Mouse (Mus musculus) CH12.LX (cell line): ENCODE measurements around the gene Arhgef40. TPM values are rescaled to one million over a fixed set of nuclear protein-coding genes. Genes with fewer than 3 reads are reported as not detected.

Experiments used
- DNase-seq: peaks from one replicate; pipeline ENCODE4 v3.0.0-alpha.2; 2013; ENCODE audit errors: extremely low read depth
- H3K27ac ChIP-seq: 2 replicates; pipeline ENCODE4 v1.5.1; 2012; ENCODE audit warnings: low read depth, mild to moderate bottlenecking, control low read depth, moderate library complexity; ENCODE audit not compliant: insufficient read depth
- H3K27me3 ChIP-seq: replicated peaks from 2 replicates; pipeline ENCODE3; 2012; ENCODE audit warnings: inconsistent platforms
- H3K36me3 ChIP-seq, 2 experiments: replicated peaks in 1 of 2; 2 replicates each; pipeline versions ENCODE3 to v1.6.1; 2012; ENCODE audit warnings: inconsistent platforms in 1 of 2, low read length in 1 of 2, mild to moderate bottlenecking in 1 of 2, mixed read lengths in 1 of 2, moderate library complexity in 1 of 2; ENCODE audit not compliant: control insufficient read depth in 1 of 2, insufficient read depth in 1 of 2
- H3K4me1 ChIP-seq, 2 experiments: 2 replicates each; pipeline ENCODE4 v1.6.1; 2012; ENCODE audit warnings: inconsistent platforms in 1 of 2, moderate library complexity in 1 of 2; ENCODE audit not compliant: insufficient read depth in 2 of 2, control insufficient read depth in 1 of 2
- H3K4me2 ChIP-seq: 2 replicates; pipeline ENCODE4 v1.6.1; 2012; ENCODE audit warnings: low read depth, mild to moderate bottlenecking, control low read depth; ENCODE audit not compliant: poor library complexity, insufficient read depth, severe bottlenecking
- H3K4me3 ChIP-seq, 3 experiments: fragments of 150-350 bp in 1 of 3; sonication (generic) in 1 of 3; replicated peaks in 1 of 3; 2 replicates each; pipeline versions ENCODE3 to v1.5.1; 2011 to 2012; ENCODE audit warnings: low read depth in 2 of 3, low read length in 2 of 3, mild to moderate bottlenecking in 2 of 3, moderate library complexity in 2 of 3, control low read depth in 1 of 3, improper control_type of control experiment in 1 of 3, inconsistent platforms in 1 of 3, mixed read lengths in 1 of 3; ENCODE audit not compliant: poor library complexity in 1 of 3
- H3K79me2 ChIP-seq: replicated peaks from 2 replicates; pipeline ENCODE4 v1.6.1; 2012; ENCODE audit warnings: mild to moderate bottlenecking, moderate library complexity; ENCODE audit not compliant: control insufficient read depth, poor library complexity, insufficient read depth, severe bottlenecking; ENCODE audit errors: extremely low read depth
- H3K9ac ChIP-seq: 2 replicates; pipeline ENCODE4 v1.6.1; 2012; ENCODE audit warnings: low read depth, mild to moderate bottlenecking, control low read depth, moderate library complexity; ENCODE audit not compliant: insufficient read depth
- H3K9me3 ChIP-seq: replicated peaks from 2 replicates; pipeline ENCODE3; 2012; ENCODE audit warnings: low read length, inconsistent platforms, mixed read lengths
- BHLHE40 ChIP-seq: IDR thresholded peaks from 2 replicates; pipeline ENCODE4 v1.6.1; 2011; ENCODE audit warnings: mild to moderate bottlenecking, low read depth, low read length, improper control_type of control experiment
- CTCF ChIP-seq, 2 experiments: IDR thresholded peaks in 1 of 2; conservative IDR thresholded peaks in 1 of 2; 2 replicates each; pipeline ENCODE4 v1.5.1; 2011 to 2012; ENCODE audit warnings: low read depth in 2 of 2, low read length in 2 of 2, improper control_type of control experiment in 1 of 2, inconsistent platforms in 1 of 2, mild to moderate bottlenecking in 1 of 2, moderate library complexity in 1 of 2
- EP300 ChIP-seq: IDR thresholded peaks from 2 replicates; pipeline ENCODE4 v1.6.1; 2011; ENCODE audit warnings: low read length, improper control_type of control experiment
- GABPA ChIP-seq: IDR thresholded peaks from 2 replicates; pipeline ENCODE4 v1.6.1; 2012; ENCODE audit warnings: low read depth, low read length, improper control_type of control experiment, inconsistent platforms; ENCODE audit not compliant: insufficient replicate concordance
- JUN ChIP-seq: IDR thresholded peaks from 2 replicates; pipeline ENCODE4 v1.6.1; 2011; ENCODE audit warnings: low read depth, mild to moderate bottlenecking, low read length, improper control_type of control experiment, moderate library complexity; ENCODE audit not compliant: insufficient read depth
- JUND ChIP-seq: conservative IDR thresholded peaks from 2 replicates; pipeline ENCODE4 v1.6.1; 2011; ENCODE audit warnings: low read depth, low read length, improper control_type of control experiment
- KAT2A ChIP-seq: IDR thresholded peaks from 2 replicates; pipeline ENCODE4 v1.6.1; 2012; ENCODE audit warnings: low read length, improper control_type of control experiment, inconsistent platforms; ENCODE audit not compliant: insufficient replicate concordance
- MAX ChIP-seq: IDR thresholded peaks from 2 replicates; pipeline ENCODE4 v1.6.1; 2011; ENCODE audit warnings: low read length, improper control_type of control experiment
- MAZ ChIP-seq: IDR thresholded peaks from 2 replicates; pipeline ENCODE4 v1.6.1; 2012; ENCODE audit warnings: low read depth, mild to moderate bottlenecking, inconsistent platforms, low read length, improper control_type of control experiment, moderate library complexity
- NRF1 ChIP-seq: IDR thresholded peaks from 2 replicates; pipeline ENCODE4 v1.6.1; 2014; ENCODE audit warnings: low read depth, mild to moderate bottlenecking, inconsistent platforms, low read length, improper control_type of control experiment, moderate library complexity
- POLR2A ChIP-seq: IDR thresholded peaks from 2 replicates; pipeline ENCODE4 v1.6.1; 2011; ENCODE audit warnings: low read depth, mild to moderate bottlenecking, improper control_type of control experiment, low read length
- RAD21 ChIP-seq: IDR thresholded peaks from 2 replicates; pipeline ENCODE4 v1.6.1; 2011; ENCODE audit warnings: low read depth, mild to moderate bottlenecking, low read length, improper control_type of control experiment, moderate library complexity
- RCOR1 ChIP-seq: conservative IDR thresholded peaks from 2 replicates; pipeline ENCODE4 v1.6.1; 2012; ENCODE audit warnings: low read depth, mild to moderate bottlenecking, inconsistent platforms, low read length, improper control_type of control experiment
- TBP ChIP-seq: conservative IDR thresholded peaks from 2 replicates; pipeline ENCODE4 v1.6.1; 2011; ENCODE audit warnings: low read depth, low read length, improper control_type of control experiment
- USF1 ChIP-seq: IDR thresholded peaks from 2 replicates; pipeline ENCODE4 v1.6.1; 2014; ENCODE audit warnings: low read depth, mild to moderate bottlenecking, inconsistent platforms, low read length, improper control_type of control experiment
- ZC3H11A ChIP-seq: IDR thresholded peaks from 2 replicates; pipeline ENCODE4 v1.6.1; 2012; ENCODE audit warnings: low read depth, mild to moderate bottlenecking, inconsistent platforms, low read length, improper control_type of control experiment
- dilution Hi-C: fragments of 300-500 bp; cut with MboI; formaldehyde crosslinking; loops from 2 replicates; pipeline ENCODE4 v1.14.3; 2020; ENCODE audit warnings: low sequenced_read_pairs; ENCODE audit not compliant: extremely low pct_unique_long_range_greater_than_20kb, extremely low pct_ligation_motif_present
- in situ Hi-C: fragments of 300-500 bp; cut with MboI; formaldehyde crosslinking; loops from 3 replicates; pipeline ENCODE4 v1.14.3; 2019; ENCODE audit warnings: low sequenced_read_pairs, low pct_ligation_motif_present, low pct_unique_long_range_greater_than_20kb, mixed read lengths
- polyA plus RNA-seq: library from polyadenylated mRNA; unstranded; fragments of >175 nt; gene quantifications from 2 replicates; pipeline ENCODE4 v1.2.1, GENCODE M21; 2012; ENCODE audit warnings: low read depth; ENCODE audit not compliant: insufficient read length
- total RNA-seq, 2 experiments: library from RNA; depleted of rRNA; stranded (reverse); fragments of 300-350 nt in 1 of 2; fragments of >200 nt in 1 of 2; gene quantifications; 2 replicates each; pipeline ENCODE4 v1.2.3; 2012 to 2014

Arhgef40 gene
- total and polyA plus RNA-seq, 3 experiments, result 0.62 to 3.8 (median 1.1) TPM

DNA sequence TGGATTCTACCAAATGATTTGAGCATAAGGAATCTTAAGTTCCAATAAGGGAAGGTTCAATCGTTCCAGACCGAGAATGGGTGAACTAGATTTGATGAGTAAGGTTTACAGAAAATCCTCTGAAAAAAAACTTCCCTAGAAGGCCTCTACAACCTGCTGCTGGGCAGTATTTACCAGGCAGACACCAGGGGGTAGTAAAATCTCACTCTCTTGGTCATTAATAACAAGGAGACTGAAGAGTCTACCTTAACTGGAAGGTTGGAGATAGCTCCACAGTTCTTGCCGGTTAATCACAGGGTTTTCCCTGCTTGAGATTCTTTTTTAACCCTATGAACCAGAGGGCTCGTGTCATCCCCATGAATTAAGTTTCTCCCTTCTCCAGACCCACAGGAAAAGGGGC lies 1.3 kb upstream of the Arhgef40 start:
- Histone ChIP-seq H3K36me3 (no peaks in the 10 kb centered on the region), H3K79me2 (no peaks in the 10 kb centered on the region), H3K4me1 (peaks cover 2 to 30% of the 10 kb centered on the region in 2 experiments; a peak in 3 of 4 replicates), H3K27me3 (peaks cover 34% of the 10 kb centered on the region), H3K9ac (no peak overlapping the region), H3K27ac (no peak overlapping the region), H3K4me2 (no peak overlapping the region), H3K4me3 (no peak overlapping the region), H3K9me3 (no peaks in the 10 kb centered on the region)
- dilution Hi-C loops, result no loop called here
- in situ Hi-C loops, result no loop called here
- TF ChIP-seq ZC3H11A (no peak), CTCF (conservative IDR thresholded peaks at IDR 0.05 in 1 of 2, IDR thresholded peaks at IDR 0.05 in 1 of 2; ENCODE audit: low read depth in 2 of 2, low read length in 2 of 2) (peak in 1 of 2 experiments; percentile 34; a peak in 1 of 4 replicates), RAD21 (peak; percentile 25), POLR2A (no peak)
- no peak for DNase-seq

- Histone ChIP-seq H3K27me3 (peaks cover 34% of the 10 kb centered on the region), H3K4me3 (no peak overlapping the region), H3K79me2 (no peaks in the 10 kb centered on the region), H3K4me1 (peaks cover 2 to 29% of the 10 kb centered on the region in 2 experiments; a peak in 3 of 4 replicates), H3K27ac (no peak overlapping the region), H3K36me3 (no peaks in the 10 kb centered on the region), H3K9ac (no peak overlapping the region), H3K9me3 (no peaks in the 10 kb centered on the region), H3K4me2 (peak overlapping the region; percentile 94)
- dilution Hi-C loops, result no loop called here
- DNase-seq, result no peak
- in situ Hi-C loops, result no loop called here
- TF ChIP-seq USF1 (no peak), KAT2A (no peak), JUND (no peak), POLR2A (no peak), RCOR1 (no peak), BHLHE40 (no peak), ZC3H11A (no peak), EP300 (no peak), NRF1 (no peak), MAX (no peak), GABPA (no peak), TBP (no peak), MAZ (no peak), JUN (no peak)
These were observed 668 bp upstream of the Arhgef40 start for GRCm38 (mm10) chr14:51983855-51984246.
